Mouse (Mus musculus) activated CD4-positive, CD25-positive, alpha-beta regulatory T cell (primary cell): ENCODE measurements around the gene Ndufs8. TPM values are rescaled to one million over a fixed set of nuclear protein-coding genes. Genes with fewer than 3 reads are reported as not detected.

ENCODE experiments used
- polyA plus RNA-seq, 2 experiments: library from polyadenylated mRNA; unstranded; fragments of 100-300 nt; shearing (Covaris generic); gene quantifications; one replicate each; pipeline ENCODE4 v1.2.1; 2017

Gene Ndufs8
- polyA plus RNA-seq = 100 to 1,000 TPM; 218 to 241 TPM

GRCm38 (mm10) chr19:3912337-3913204 lies at the start of gene Ndufs8:
Ndufs8 (minus strand) TSS chr19:3912774.

GRCm38 (mm10) chr19:3958470-3958869 lies 45.9 kb upstream of the Ndufs8 start, which contains the start of gene Aldh3b3:
Aldh3b3 (plus strand) TSS chr19:3958645.

DNA sequence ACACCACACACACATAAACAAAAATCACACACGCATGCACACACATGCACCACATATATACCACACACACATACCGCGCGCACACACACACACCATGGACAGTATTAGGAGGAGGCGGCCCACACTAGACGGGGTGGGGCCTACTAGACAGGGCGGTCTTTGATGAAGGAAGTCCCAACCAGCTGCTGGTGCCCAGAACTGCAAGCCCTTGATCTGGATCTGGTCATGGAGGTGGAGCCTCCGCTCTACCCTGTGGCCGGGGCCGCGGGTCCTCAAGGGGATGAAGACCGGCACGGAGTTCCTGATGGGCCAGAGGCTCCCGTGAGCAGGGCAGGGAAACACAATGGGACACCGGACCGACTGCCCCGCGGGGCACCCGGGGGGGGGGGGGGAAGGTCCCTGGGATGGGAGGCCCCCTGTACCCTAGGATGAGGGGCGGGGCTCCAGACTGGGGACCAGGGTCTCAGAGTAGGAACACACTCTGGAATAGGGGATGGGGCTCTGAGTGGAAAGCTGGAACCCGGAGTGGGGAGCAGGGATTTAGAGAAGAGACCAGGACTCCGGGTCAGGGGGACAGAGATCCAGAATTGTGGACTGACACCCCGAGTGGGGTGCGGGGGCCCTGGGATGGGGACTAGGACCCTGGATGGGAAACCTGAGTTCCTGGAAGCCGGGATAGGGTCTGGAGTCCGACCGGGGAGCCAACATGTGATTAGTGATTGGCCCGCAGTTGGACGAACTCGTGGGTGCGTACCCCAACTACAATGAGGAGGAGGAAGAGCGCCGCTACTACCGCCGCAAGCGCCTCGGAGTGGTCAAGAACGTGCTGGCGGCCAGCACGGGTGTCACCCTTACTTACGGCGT lies 22.7 kb upstream of the Ndufs8 start, which contains the start of gene Unc93b1:
Gene Unc93b1 (plus strand): TSS at position 155 of the 864 bp plus-strand sequence.

DNA sequence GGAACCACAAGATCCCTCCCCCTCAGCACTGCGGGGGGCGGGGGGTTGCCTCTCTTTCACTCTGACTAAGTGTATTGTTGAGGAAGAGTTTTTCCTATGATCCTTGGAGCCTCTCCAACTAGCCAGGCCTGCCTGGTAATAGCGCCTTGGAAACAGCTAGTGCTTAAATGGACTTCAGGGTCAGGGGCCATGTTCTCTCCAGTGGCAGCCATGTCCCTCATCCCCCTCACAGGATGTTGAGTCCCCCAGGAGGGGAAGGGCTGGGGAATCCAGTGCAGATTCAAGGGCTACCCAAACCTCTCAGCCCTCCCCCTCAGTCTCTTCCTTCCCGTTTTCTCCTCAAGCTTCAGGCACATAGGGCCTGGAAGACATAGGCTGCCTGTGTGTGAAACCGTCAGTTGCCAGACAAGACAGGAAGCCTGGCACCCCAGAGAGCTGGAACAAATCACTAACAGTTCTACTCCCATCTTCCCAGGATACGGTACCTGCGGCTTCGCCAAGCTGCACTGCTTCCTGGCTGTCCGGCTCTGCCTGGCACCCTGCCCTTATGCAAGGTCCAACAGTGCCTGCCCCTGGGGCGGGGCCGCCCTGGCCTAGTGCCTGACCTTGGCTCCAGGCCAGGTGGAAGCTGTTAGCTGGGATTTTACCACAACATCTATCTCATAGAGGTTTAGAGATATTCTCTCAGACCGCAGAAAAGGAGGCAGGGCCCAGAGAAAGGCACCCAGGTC lies 16.8 kb upstream of the Ndufs8 start, which contains the start of gene Aldh3b1:
Gene Aldh3b1 (minus strand): TSS at position 598 of the 731 bp plus-strand sequence.

GRCm38 (mm10) chr19:3906795-3907786 lies 5.5 kb downstream of the Ndufs8 start, which contains the start of gene Tcirg1:
Tcirg1 (minus strand) TSS chr19:3907133.

Other genes starting within 250 kb of the Ndufs8 start
- under 1 TPM; 0.26 to 0.59 TPM for gene Lrp5, start 226.2 kb downstream of the Ndufs8 start, polyA plus RNA-seq
- gene 1810055G02Rik, start 204.5 kb downstream of the Ndufs8 start, polyA plus RNA-seq = 1 to 10 TPM; 3.4 to 5.3 TPM
- 10 to 100 TPM; 62.5 to 74.5 TPM for gene Kmt5b, start 145.4 kb downstream of the Ndufs8 start, polyA plus RNA-seq
- 10 to 100 TPM in 1 of 2 experiments, 1 to 10 TPM in 1; 7.6 to 13.0 TPM for gene Chka, start 61.0 kb downstream of the Ndufs8 start, polyA plus RNA-seq
- gene Tcirg1, start 5.6 kb downstream of the Ndufs8 start, polyA plus RNA-seq = 10 to 100 TPM; 58.6 to 70.8 TPM
- 1 to 10 TPM in 1 of 2 experiments, under 1 TPM in 1; 0.63 to 1.3 TPM for gene Aldh3b1, start 17.0 kb upstream of the Ndufs8 start, polyA plus RNA-seq
- 10 to 100 TPM; 24.4 to 40.8 TPM for gene Unc93b1, start 22.4 kb upstream of the Ndufs8 start, polyA plus RNA-seq
- under 1 TPM in 1 of 2 experiments, not detected in 1; 0.20 TPM for gene Aldh3b3, start 45.9 kb upstream of the Ndufs8 start, polyA plus RNA-seq
- gene Aldh3b2, start 59.6 kb upstream of the Ndufs8 start, polyA plus RNA-seq = not detected
- gene Acy3, start 73.8 kb upstream of the Ndufs8 start, polyA plus RNA-seq = under 1 TPM in 1 of 2 experiments, not detected in 1; 0.66 TPM
- under 1 TPM in 1 of 2 experiments, not detected in 1; 0.12 TPM for gene Tbx10, start 80.0 kb upstream of the Ndufs8 start, polyA plus RNA-seq
- gene Nudt8, start 87.8 kb upstream of the Ndufs8 start, polyA plus RNA-seq = 10 to 100 TPM; 11.5 to 24.3 TPM
- 1 to 10 TPM in 1 of 2 experiments, under 1 TPM in 1; 0.42 to 2.4 TPM for gene Gm49405, start 87.9 kb upstream of the Ndufs8 start, polyA plus RNA-seq
- gene Doc2g, start 90.5 kb upstream of the Ndufs8 start, polyA plus RNA-seq = 1 to 10 TPM in 1 of 2 experiments, under 1 TPM in 1; 0.52 to 4.1 TPM
- gene Ndufv1, start 100.0 kb upstream of the Ndufs8 start, polyA plus RNA-seq = 100 to 1,000 TPM; 134 to 170 TPM
- gene Gstp1, start 125.2 kb upstream of the Ndufs8 start, polyA plus RNA-seq = 100 to 1,000 TPM; 602 to 648 TPM
- gene Gstp2, start 133.2 kb upstream of the Ndufs8 start, polyA plus RNA-seq = 10 to 100 TPM in 1 of 2 experiments, 1 to 10 TPM in 1; 2.0 to 12.8 TPM
- gene Gstp3, start 146.8 kb upstream of the Ndufs8 start, polyA plus RNA-seq = 100 to 1,000 TPM; 132 to 137 TPM
- gene Cabp2, start 168.8 kb upstream of the Ndufs8 start, polyA plus RNA-seq = not detected
- 100 to 1,000 TPM; 721 to 747 TPM for gene Cdk2ap2, start 184.4 kb upstream of the Ndufs8 start, polyA plus RNA-seq
- 100 to 1,000 TPM; 256 to 279 TPM for gene Pitpnm1, start 187.2 kb upstream of the Ndufs8 start, polyA plus RNA-seq
- 100 to 1,000 TPM; 195 to 206 TPM for gene Aip, start 213.1 kb upstream of the Ndufs8 start, polyA plus RNA-seq
- gene Gpr152, start 227.0 kb upstream of the Ndufs8 start, polyA plus RNA-seq = not detected
- under 1 TPM; 0.16 to 0.52 TPM for gene Cabp4, start 231.3 kb upstream of the Ndufs8 start, polyA plus RNA-seq
- 100 to 1,000 TPM; 293 to 521 TPM for gene Coro1b, start 235.8 kb upstream of the Ndufs8 start, polyA plus RNA-seq
- gene Ptprcap, start 240.8 kb upstream of the Ndufs8 start, polyA plus RNA-seq = 1,000 to 10,000 TPM; 1,707 to 1,870 TPM